Mouse (Mus musculus) testis, postnatal 14 days (tissue): ENCODE measurements at regions not wholly inside any gene's neighbourhood (a gene's known extent, or its start where the extent isn't known, plus 50 kb on each side); places are given as distances from the start of the nearest gene placed in this dataset.
"Not testable (repeated sequence)": the region's sequence is repeated elsewhere in the genome, so short reads cannot be mapped to it uniquely, and the experiment has no call there.

Source experiments
- DNase-seq: peaks from one replicate; pipeline ENCODE4 v3.0.0; 2021; ENCODE audit warnings: low spot score

- no peak for DNase-seq
Measured at GRCm38 (mm10) chr9:9342456-9343185, 103.7 kb upstream of the Arhgap42 start.

- no peak for DNase-seq
Measured at GRCm38 (mm10) chr9:9318624-9319023, 79.7 kb upstream of the Arhgap42 start.

GRCm38 (mm10) chr9:9316021-9316420, 77.1 kb upstream of the Arhgap42 start:
- no peak for DNase-seq

GRCm38 (mm10) chr9:9312274-9312673, 73.4 kb upstream of the Arhgap42 start:
- DNase-seq, result no peak

GRCm38 (mm10) chr9:9311627-9312265, 72.8 kb upstream of the Arhgap42 start:
- DNase-seq, result no peak

- DNase-seq, result not testable (repeated sequence)
Measured at GRCm38 (mm10) chr9:9311040-9311583, 72.2 kb upstream of the Arhgap42 start.

GRCm38 (mm10) chr9:9290767-9291166, 51.9 kb upstream of the Arhgap42 start:
- no peak for DNase-seq

- no peak for DNase-seq
Measured at GRCm38 (mm10) chr9:9289570-9289969, 50.7 kb upstream of the Arhgap42 start.
